Mouse (Mus musculus) brain, embryonic 18.5 days (tissue): ENCODE results near the gene 2200002J24Rik.
"Not testable (repeated sequence)": the region's sequence is repeated elsewhere in the genome, so short reads cannot be mapped to it uniquely, and the experiment has no call there.

Experiments used
- DNase-seq: peaks from one replicate; pipeline ENCODE4 v3.0.0-alpha.2; 2012; ENCODE audit warnings: low read depth, low spot score

The 2200002J24Rik gene

GRCm38 (mm10) chr7:30728739-30729395 lies 30.1 kb downstream of the 2200002J24Rik start:
- no peak for DNase-seq

DNA sequence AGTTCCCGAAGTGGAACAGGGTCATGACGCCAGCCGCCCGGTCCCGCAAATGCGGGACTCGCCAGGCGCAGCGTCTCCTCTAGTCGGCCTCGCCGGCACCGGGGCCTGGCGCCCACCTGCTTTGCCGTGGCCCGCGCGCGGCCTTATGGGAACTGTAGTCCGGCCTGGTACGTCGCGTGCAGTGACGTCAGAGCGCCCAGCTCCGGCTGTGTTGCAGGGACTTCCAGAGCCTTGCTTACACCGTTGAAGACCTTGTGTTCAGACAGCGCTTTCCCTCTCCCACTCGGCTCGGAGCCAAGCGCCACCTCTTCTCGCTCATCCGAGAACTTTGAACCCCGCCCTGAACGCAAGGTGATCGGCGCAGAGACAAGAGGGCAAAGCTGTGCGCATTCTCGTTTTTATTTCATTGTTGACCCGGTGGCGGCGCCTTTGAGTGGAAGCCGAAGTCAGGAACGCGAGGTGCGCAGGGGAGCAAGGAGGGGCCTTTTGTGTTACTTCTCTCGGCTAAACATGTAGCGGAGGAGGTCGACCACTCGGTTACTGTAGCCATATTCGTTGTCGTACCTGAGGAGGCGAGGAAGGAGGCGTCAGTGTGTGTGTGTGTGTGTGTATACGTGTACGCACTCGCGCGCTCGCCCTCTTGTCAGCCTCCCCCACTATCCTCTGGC lies 30.8 kb downstream of the 2200002J24Rik start, which contains the start of gene Tmem147:
Tmem147 (minus strand) TSS at position 145 of the 668 bp plus-strand sequence.
- peak; percentile 91 for DNase-seq

- DNase-seq: not testable (repeated sequence)
Observed at GRCm38 (mm10) chr7:30730064-30730722, 31.5 kb downstream of the 2200002J24Rik start.

DNA sequence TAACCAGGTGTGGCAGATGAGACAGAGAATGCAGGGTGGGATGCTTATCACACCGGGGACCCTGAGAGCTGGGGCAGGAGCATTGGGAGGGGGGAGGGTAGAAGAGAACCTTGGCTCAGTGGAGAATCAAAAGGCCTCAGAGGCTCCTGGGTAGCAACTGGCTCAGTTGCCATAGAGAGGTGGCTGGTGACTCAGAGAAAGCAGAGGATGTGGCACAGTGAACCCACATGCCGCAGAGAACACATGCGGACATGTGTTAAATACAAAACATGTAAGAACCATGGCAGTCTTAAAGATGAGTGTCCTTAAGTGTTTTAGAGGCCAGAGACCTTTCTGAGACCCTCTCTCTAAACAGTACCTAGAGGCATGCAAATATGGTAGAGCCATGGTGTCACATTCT lies 37.5 kb downstream of the 2200002J24Rik start:
- no peak for DNase-seq

DNA sequence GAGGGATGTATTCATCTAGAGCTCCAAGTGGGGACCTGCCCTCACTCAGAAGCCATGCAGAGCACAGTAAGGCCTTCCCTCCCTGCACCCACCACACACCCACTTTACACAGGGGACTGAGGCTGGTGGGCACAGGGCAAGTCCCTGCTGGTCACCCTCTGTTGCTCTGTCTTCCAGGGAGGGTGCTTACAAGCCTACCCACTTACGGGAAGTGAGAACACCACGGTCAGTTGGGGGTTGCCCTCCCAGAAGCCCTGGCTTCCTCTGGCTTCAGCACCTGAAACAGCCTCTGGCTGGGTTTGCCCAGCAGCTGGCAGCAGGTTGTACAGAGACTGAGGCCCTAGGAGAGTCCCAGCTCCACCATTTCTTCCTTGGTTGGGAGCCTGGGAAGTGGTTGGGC lies 43.8 kb downstream of the 2200002J24Rik start:
- not testable (repeated sequence) for DNase-seq

DNA sequence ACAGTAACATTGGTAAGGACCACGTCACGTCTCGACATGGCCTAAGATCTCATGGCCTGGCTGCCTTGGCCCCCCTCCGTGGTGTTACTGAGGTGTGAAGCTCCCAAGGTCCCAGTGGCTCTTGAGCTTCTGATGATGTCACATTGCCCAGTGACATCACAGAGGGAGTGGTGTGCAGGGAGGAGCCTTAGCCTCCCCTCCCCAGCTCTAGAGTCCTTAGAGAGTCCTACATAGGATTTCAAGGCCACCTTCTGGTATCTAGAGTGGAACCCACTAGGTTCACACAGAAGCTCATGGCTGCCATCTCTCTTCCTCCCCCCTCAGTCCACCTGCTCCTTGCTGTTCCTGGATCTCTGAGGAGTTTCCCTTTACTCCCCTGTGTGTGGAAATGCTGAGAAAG lies 44.9 kb downstream of the 2200002J24Rik start, which contains the start of gene Gapdhs:
Gapdhs (minus strand) TSS at position 65 of the 400 bp plus-strand sequence.
- DNase-seq: not testable (repeated sequence)

- no peak for DNase-seq
Observed at GRCm38 (mm10) chr7:30744022-30744598, 45.4 kb downstream of the 2200002J24Rik start.

- DNase-seq: no peak
Observed at GRCm38 (mm10) chr7:30747525-30748204, 48.9 kb downstream of the 2200002J24Rik start.
